Mouse (Mus musculus) cortical plate, adult 2 months (tissue): ENCODE data around the gene Cmah. TPM values are rescaled to one million over a fixed set of nuclear protein-coding genes. Genes with fewer than 3 reads are reported as not detected.

Experiments used
- H3K27ac ChIP-seq: fragments of 200-500 bp; 2 replicates; pipeline ENCODE4 v1.5.1; 2012; ENCODE audit warnings: low read length, control low read depth, inconsistent platforms; ENCODE audit not compliant: insufficient read depth
- H3K4me1 ChIP-seq: fragments of 200-500 bp; 2 replicates; pipeline ENCODE4 v1.6.1; 2011; ENCODE audit warnings: low read length; ENCODE audit not compliant: control insufficient read depth, insufficient read depth
- H3K4me3 ChIP-seq: fragments of 200-500 bp; 2 replicates; pipeline ENCODE4 v1.5.1; 2011; ENCODE audit warnings: mild to moderate bottlenecking, low read length, control low read depth; ENCODE audit not compliant: insufficient read depth
- CTCF ChIP-seq: fragments of 200-500 bp; IDR thresholded peaks from 2 replicates; pipeline ENCODE4 v1.5.1; 2011; ENCODE audit warnings: mild to moderate bottlenecking, control low read depth, low read length; ENCODE audit not compliant: insufficient read depth; ENCODE audit errors: extremely low read depth
- POLR2A ChIP-seq: fragments of 200-500 bp; IDR thresholded peaks from 2 replicates; pipeline ENCODE4 v1.6.1; 2011; ENCODE audit warnings: mild to moderate bottlenecking, low read length, control low read depth; ENCODE audit not compliant: insufficient read depth; ENCODE audit errors: extremely low read depth
- polyA plus RNA-seq: library from polyadenylated mRNA; depleted of rRNA; stranded (reverse); fragments of >200 nt; gene quantifications from 2 replicates; pipeline ENCODE4 v1.2.3, GENCODE M21; 2012

Gene Cmah
- polyA plus RNA-seq, 1 experiment: 0.04 TPM

- H3K4me3 ChIP-seq: no peak overlapping the region
- H3K27ac ChIP-seq: no peak overlapping the region
- TF ChIP-seq CTCF (no peak), POLR2A (no peak)
- H3K4me1 ChIP-seq: no peaks in the 10 kb centered on the region
Observed at GRCm38 (mm10) chr13:24311011-24311940, 15.9 kb upstream of the Cmah start.

GRCm38 (mm10) chr13:24316563-24316962 lies 10.6 kb upstream of the Cmah start:
- Histone ChIP-seq H3K4me1 (no peaks in the 10 kb centered on the region), H3K27ac (no peak overlapping the region)
- TF ChIP-seq CTCF: no peak
- TF ChIP-seq POLR2A: no peak

GRCm38 (mm10) chr13:24318618-24319017 lies 8.6 kb upstream of the Cmah start:
- no peaks in the 10 kb centered on the region for H3K4me1 ChIP-seq
- no peak overlapping the region for H3K4me3 ChIP-seq
- no peak overlapping the region for H3K27ac ChIP-seq
- peak; percentile 56; the same call in 1 of the 2 replicates for TF ChIP-seq CTCF
- no peak for TF ChIP-seq POLR2A

More at GRCm38 (mm10) chr13:24316563-24316962, 10.6 kb upstream of the Cmah start:
- H3K4me3 ChIP-seq: no peak overlapping the region

GRCm38 (mm10) chr13:24321313-24321712 lies 5.9 kb upstream of the Cmah start:
- Histone ChIP-seq H3K4me1 (no peaks in the 10 kb centered on the region), H3K4me3 (no peak overlapping the region), H3K27ac (no peak overlapping the region)
- no peak for TF ChIP-seq CTCF

- Histone ChIP-seq H3K27ac (no peak overlapping the region), H3K4me3 (no peak overlapping the region), H3K4me1 (no peaks in the 10 kb centered on the region)
- TF ChIP-seq CTCF: no peak
Observed at GRCm38 (mm10) chr13:24328036-24328817, 1.0 kb downstream of the Cmah start.

GRCm38 (mm10) chr13:24330128-24330527 lies 2.9 kb downstream of the Cmah start:
- Histone ChIP-seq H3K4me3 (no peak overlapping the region), H3K27ac (no peak overlapping the region), H3K4me1 (no peaks in the 10 kb centered on the region)
- TF ChIP-seq POLR2A: no peak
- no peak for TF ChIP-seq CTCF

GRCm38 (mm10) chr13:24330836-24331523 lies 3.8 kb downstream of the Cmah start:
- Histone ChIP-seq H3K27ac (no peak overlapping the region), H3K4me3 (no peak overlapping the region), H3K4me1 (no peaks in the 10 kb centered on the region)
- no peak for TF ChIP-seq CTCF
- TF ChIP-seq POLR2A: no peak

- no peak for TF ChIP-seq CTCF
- no peak for TF ChIP-seq POLR2A
- no peaks in the 10 kb centered on the region for H3K4me1 ChIP-seq
- no peak overlapping the region for H3K27ac ChIP-seq
- H3K4me3 ChIP-seq: no peak overlapping the region
Observed at GRCm38 (mm10) chr13:24332537-24332936, 5.3 kb downstream of the Cmah start.

- Histone ChIP-seq H3K4me1 (no peaks in the 10 kb centered on the region), H3K4me3 (no peak overlapping the region), H3K27ac (no peak overlapping the region)
- no peak for TF ChIP-seq POLR2A
- no peak for TF ChIP-seq CTCF
Observed at GRCm38 (mm10) chr13:24336818-24337217, 9.6 kb downstream of the Cmah start.
